In the genomic region with DNA sequence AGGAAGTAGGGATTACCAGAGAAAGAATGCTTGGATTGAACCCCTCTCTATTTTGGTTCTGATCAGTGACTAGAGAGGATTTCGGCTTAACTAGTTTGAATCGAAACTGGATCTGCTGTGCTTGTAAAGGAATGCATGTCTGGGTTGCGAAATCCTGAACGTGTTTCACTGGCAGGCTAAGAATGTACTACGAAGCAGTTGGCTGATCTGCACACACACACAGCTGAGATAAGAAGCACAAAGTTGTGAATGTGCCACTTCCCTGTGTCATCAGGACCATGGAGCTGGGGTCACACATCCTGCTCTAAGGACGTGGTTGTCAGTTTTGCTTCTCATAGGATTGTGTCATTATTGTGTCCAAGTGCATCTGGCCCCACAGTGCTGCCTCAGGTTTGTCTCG, we compare ENCODE assay signal across 16 mouse cellular contexts. TPM values are rescaled to one million over a fixed set of nuclear protein-coding genes. Genes with fewer than 3 reads are reported as not detected.
DNase-seq lines count a peak whose midpoint lies in the region; ATAC-seq and TF ChIP-seq lines count a peak whose summit lies in the region.
"Had no signal": no experiment of that assay in that cellular context is flagged by ENCODE, and none has a peak within 500 bp of the region (broad histone marks: within the 10 kb centered on the region; RNA-seq: fewer than 3 reads in every experiment).

No protein-coding gene starts in this region.

- TF ChIP-seq POLR2A in lung, adult 2 months (IDR thresholded peaks at IDR 0.05; ENCODE audit: borderline replicate concordance, extremely low read depth, low read depth, low read length), result no peak

- no peak overlapping the region for H3K9ac ChIP-seq in forebrain, embryonic 13.5 days
- H3K9ac ChIP-seq: forebrain, postnatal 0 days; limb, embryonic 12.5 days; midbrain, embryonic 13.5 days; stomach, embryonic 15.5 days had no signal

- H3K36me3 ChIP-seq in forebrain, embryonic 13.5 days (ENCODE audit: poor library complexity, severe bottlenecking), result peaks cover 73% of the 10 kb centered on the region
- H3K36me3 ChIP-seq: stomach, embryonic 15.5 days had no signal

- H3K4me3 ChIP-seq in lung, adult 2 months (replicated peaks; ENCODE audit: extremely low read depth, low read depth, low read length), result no peak overlapping the region
- H3K4me3 ChIP-seq in forebrain, embryonic 13.5 days, result no peak overlapping the region
- H3K4me3 ChIP-seq: limb, embryonic 12.5 days; midbrain, embryonic 13.5 days; stomach, embryonic 15.5 days had no signal

- 0 out of 2 replicates have a peak, but pooled peaks have one; percentile 16 for ATAC-seq in frontal cortex, adult (ENCODE audit: low TSS enrichment)
- no peak for ATAC-seq in forebrain, embryonic 13.5 days
- ATAC-seq: forebrain, postnatal 0 days; midbrain, embryonic 13.5 days had no signal

- no peak overlapping the region for H3K27ac ChIP-seq in forebrain, embryonic 13.5 days
- H3K27ac ChIP-seq: limb, embryonic 12.5 days; midbrain, embryonic 13.5 days; stomach, embryonic 15.5 days had no signal

- no peak for DNase-seq in frontal cortex, postnatal 10 days (ENCODE audit: low spot score in 2 of 2)
- DNase-seq in urinary bladder, postnatal 36 days (ENCODE audit: low spot score in 2 of 2), result peak; percentile 24 to 35
- DNase-seq in urinary bladder, adult 2 months (ENCODE audit: low spot score), result no peak
- DNase-seq in lung, adult 2 months, result peak; percentile 11
- DNase-seq in thymus, postnatal 36 days, result no peak
- DNase-seq in left cerebral cortex, adult 9 months (ENCODE audit: low spot score in 2 of 2), result no peak
- DNase-seq: adrenal gland, postnatal 25 days; B cell, adult 2 months; embryo, embryonic 11 days; forebrain, postnatal 0 days; kidney, adult 2 months had no signal

- 46% methylated on average over 7 of the region's 7 CpGs for WGBS in lung, adult 2 months
- whole genome bisulfite sequencing in forebrain, embryonic 13.5 days, result 90% methylated on average over 7 of the region's 7 CpGs

- H3K9me3 ChIP-seq in forebrain, embryonic 13.5 days (replicated peaks), result no peaks in the 10 kb centered on the region; the same call in 1 of the 2 replicates
- H3K9me3 ChIP-seq: limb, embryonic 12.5 days; stomach, embryonic 15.5 days had no signal

- no peaks in the 10 kb centered on the region; the same call in 1 of the 2 replicates for H3K4me1 ChIP-seq in lung, adult 2 months (ENCODE audit: control insufficient read depth, insufficient read depth, low read length)
- no peaks in the 10 kb centered on the region; the same call in 1 of the 2 replicates for H3K4me1 ChIP-seq in forebrain, embryonic 13.5 days
- H3K4me1 ChIP-seq: limb, embryonic 12.5 days; midbrain, embryonic 13.5 days; stomach, embryonic 15.5 days had no signal

- TF ChIP-seq CTCF in lung, adult 2 months (IDR thresholded peaks at IDR 0.05; ENCODE audit: insufficient read depth, low read length), result no peak

- H3K4me2 ChIP-seq in forebrain, embryonic 13.5 days, result no peak overlapping the region
- H3K4me2 ChIP-seq: limb, embryonic 12.5 days; midbrain, embryonic 13.5 days; stomach, embryonic 15.5 days had no signal

- H3K27me3 ChIP-seq in forebrain, embryonic 13.5 days, result no peaks in the 10 kb centered on the region
- H3K27me3 ChIP-seq: limb, embryonic 12.5 days; midbrain, embryonic 13.5 days; stomach, embryonic 15.5 days had no signal

RNA-seq across cellular contexts. Expression of gene Tdrd6, which starts 14.3 kb away (rescaled TPM):
- polyA plus RNA-seq in urinary bladder, adult 2 months (2012; rRNA removed), result 0.14 and 0.38 TPM in 2 replicates
- polyA plus RNA-seq in lung, adult 2 months (2012; rRNA removed), result 0.13 TPM in 1 of 2 replicates, not detected in the other
- polyA plus RNA-seq in forebrain, embryonic 13.5 days (2015; fragmentation: Nextera tagmentation; extraction: Ambion mirVana), result 0.03 and 0.17 TPM in 2 replicates

RNA-seq across cellular contexts. Expression of gene Slc25a27, which starts 22.6 kb away (rescaled TPM):
- 11.2 and 12.3 TPM in 2 replicates for polyA plus RNA-seq in urinary bladder, adult 2 months (2012; rRNA removed)
- 3.5 and 4.3 TPM in 2 replicates for polyA plus RNA-seq in lung, adult 2 months (2012; rRNA removed)
- polyA plus RNA-seq in forebrain, embryonic 13.5 days (2015; fragmentation: Nextera tagmentation; extraction: Ambion mirVana), result 102 and 107 TPM in 2 replicates

RNA-seq across cellular contexts. Expression of gene Cyp39a1, which starts 22.9 kb away (rescaled TPM):
- 9.9 and 10.5 TPM in 2 replicates for polyA plus RNA-seq in urinary bladder, adult 2 months (2012; rRNA removed)
- polyA plus RNA-seq in lung, adult 2 months (2012; rRNA removed), result 3.5 and 6.5 TPM in 2 replicates
- 37.3 and 38.2 TPM in 2 replicates for polyA plus RNA-seq in forebrain, embryonic 13.5 days (2015; fragmentation: Nextera tagmentation; extraction: Ambion mirVana)

Comparison
In these comparisons a context has a peak if more than half of its experiments do, and no peak if none do; other contexts are left out.
1. DNase-seq: peak in urinary bladder, postnatal 36 days (2 of 2) and lung, adult 2 months (single experiment); none in frontal cortex, postnatal 10 days (0 of 2), urinary bladder, adult 2 months (single experiment), thymus, postnatal 36 days (0 of 2) and left cerebral cortex, adult 9 months (0 of 2).